Mouse (Mus musculus) limb, embryonic 13.5 days (tissue): Measurements from ENCODE around the gene Sympk. TPM values are rescaled to one million over a fixed set of nuclear protein-coding genes. Genes with fewer than 3 reads are reported as not detected.

ENCODE experiments used
- ATAC-seq: fragments of 200-750 bp; cut with Nextera tagmentation; 2 replicates; pipeline ENCODE4 v1.8.0; 2017; ENCODE audit warnings: low read depth, moderate number of reproducible peaks, moderate TSS enrichment; ENCODE audit not compliant: low FRiP score
- H3K27ac ChIP-seq: fragments of 300-500 bp; sonication (generic); 2 replicates; pipeline ENCODE4 v1.5.1; 2015; ENCODE audit warnings: inconsistent platforms, mild to moderate bottlenecking, moderate library complexity
- H3K27me3 ChIP-seq: fragments of 300-500 bp; sonication (generic); 2 replicates; pipeline ENCODE4 v1.6.1; 2015; ENCODE audit warnings: mild to moderate bottlenecking, inconsistent platforms
- H3K36me3 ChIP-seq: fragments of 300-500 bp; sonication (generic); 2 replicates; pipeline ENCODE4 v1.6.1; 2015; ENCODE audit warnings: inconsistent platforms, mild to moderate bottlenecking, moderate library complexity
- H3K4me1 ChIP-seq: fragments of 300-500 bp; sonication (generic); 2 replicates; pipeline ENCODE4 v1.6.1; 2015; ENCODE audit warnings: inconsistent platforms
- H3K4me2 ChIP-seq: fragments of 300-500 bp; sonication (generic); replicated peaks from 2 replicates; pipeline ENCODE4 v1.6.1; 2015; ENCODE audit warnings: inconsistent platforms, mild to moderate bottlenecking, moderate library complexity
- H3K4me3 ChIP-seq: fragments of 300-500 bp; sonication (generic); 2 replicates; pipeline ENCODE4 v1.5.1; 2015; ENCODE audit warnings: moderate library complexity, mild to moderate bottlenecking, inconsistent platforms
- H3K9ac ChIP-seq: fragments of 300-500 bp; sonication (generic); 2 replicates; pipeline ENCODE4 v1.6.1; 2015; ENCODE audit warnings: mild to moderate bottlenecking, inconsistent platforms
- H3K9me3 ChIP-seq: fragments of 300-500 bp; sonication (generic); 2 replicates; pipeline ENCODE4 v1.6.1; 2016; ENCODE audit warnings: inconsistent platforms
- WGBS: fragments of 180-500 bp; shearing (Covaris S2); methylation state at CpG from one replicate; pipeline ENCODE4 v1.1.7; 2015; 5-methylcytosine and 5-hydroxymethylcytosine counted together
- polyA plus RNA-seq: library from polyadenylated mRNA; unstranded; fragments of >200 nt; fragmentation: Nextera tagmentation; extraction: Ambion mirVana; gene quantifications from 2 replicates; pipeline ENCODE4 v1.2.1, GENCODE M21; 2015

Gene Sympk
- polyA plus RNA-seq, 1 experiment from 2014 or later: 37.8 TPM

GRCm38 (mm10) chr7:19012025-19012621 is 12.1 kb upstream of the Sympk start:
- Histone ChIP-seq H3K9ac (peak overlapping the region; percentile 73), H3K9me3 (no peaks in the 10 kb centered on the region), H3K4me3 (peak overlapping the region; percentile 41), H3K36me3 (peaks cover 8% of the 10 kb centered on the region), H3K27ac (peak overlapping the region; percentile 74), H3K27me3 (no peaks in the 10 kb centered on the region), H3K4me2 (peak overlapping the region; percentile 73), H3K4me1 (peaks cover 33% of the 10 kb centered on the region)
- 1% methylated on average over 30 of the region's 31 CpGs for WGBS
- ATAC-seq: peak; percentile 45

GRCm38 (mm10) chr7:19012882-19013281 is 11.3 kb upstream of the Sympk start:
- Histone ChIP-seq H3K9me3 (no peaks in the 10 kb centered on the region), H3K27ac (peak overlapping the region; percentile 74; the same call in 1 of the 2 replicates), H3K27me3 (no peaks in the 10 kb centered on the region), H3K4me2 (peak overlapping the region; percentile 73; the same call in 1 of the 2 replicates), H3K4me3 (peak overlapping the region; percentile 41; the same call in 1 of the 2 replicates), H3K9ac (no peak overlapping the region), H3K4me1 (peaks cover 26% of the 10 kb centered on the region), H3K36me3 (no peaks in the 10 kb centered on the region; the same call in 1 of the 2 replicates)
- 29% methylated on average over 2 of the region's 2 CpGs for WGBS
- no peak for ATAC-seq

- H3K27me3 ChIP-seq: peaks cover under 1% of the 10 kb centered on the region; the same call in 1 of the 2 replicates
- H3K4me3 ChIP-seq: no peak overlapping the region
- no peak overlapping the region for H3K9ac ChIP-seq
- WGBS: 73% methylated on average over 15 of the region's 15 CpGs
- ATAC-seq: no peak
- no peaks in the 10 kb centered on the region for H3K36me3 ChIP-seq
- no peaks in the 10 kb centered on the region for H3K9me3 ChIP-seq
- no peak overlapping the region for H3K4me2 ChIP-seq
- no peak overlapping the region for H3K27ac ChIP-seq
- peaks cover 19% of the 10 kb centered on the region for H3K4me1 ChIP-seq
These were observed 9.7 kb upstream of the Sympk start for GRCm38 (mm10) chr7:19014452-19014851.

GRCm38 (mm10) chr7:19016042-19016441 is 8.1 kb upstream of the Sympk start:
- Histone ChIP-seq H3K9ac (no peak overlapping the region), H3K9me3 (no peaks in the 10 kb centered on the region), H3K4me2 (no peak overlapping the region), H3K27me3 (peaks cover 15% of the 10 kb centered on the region), H3K36me3 (no peaks in the 10 kb centered on the region), H3K27ac (no peak overlapping the region), H3K4me3 (no peak overlapping the region), H3K4me1 (peaks cover 19% of the 10 kb centered on the region)
- 85% methylated on average over 4 of the region's 4 CpGs for WGBS
- no peak for ATAC-seq

- H3K36me3 ChIP-seq: no peaks in the 10 kb centered on the region
- H3K27me3 ChIP-seq: peaks cover 34% of the 10 kb centered on the region
- no peaks in the 10 kb centered on the region for H3K9me3 ChIP-seq
- H3K27ac ChIP-seq: no peak overlapping the region
- peaks cover 9% of the 10 kb centered on the region; the same call in 1 of the 2 replicates for H3K4me1 ChIP-seq
- no peak overlapping the region for H3K4me3 ChIP-seq
- no peak overlapping the region for H3K4me2 ChIP-seq
- 85% methylated on average over 7 of the region's 7 CpGs for WGBS
- no peak overlapping the region for H3K9ac ChIP-seq
- ATAC-seq: no peak
These were observed 6.3 kb upstream of the Sympk start for GRCm38 (mm10) chr7:19017909-19018308.

- Histone ChIP-seq H3K27ac (no peak overlapping the region), H3K9ac (no peak overlapping the region; the same call in 1 of the 2 replicates), H3K36me3 (no peaks in the 10 kb centered on the region), H3K4me3 (no peak overlapping the region), H3K27me3 (peaks cover 44% of the 10 kb centered on the region), H3K9me3 (no peaks in the 10 kb centered on the region), H3K4me2 (peak overlapping the region; percentile 93; the same call in 1 of the 2 replicates), H3K4me1 (peaks cover 27% of the 10 kb centered on the region)
- ATAC-seq: no peak
- WGBS: 17% methylated on average over 8 of the region's 8 CpGs
These were observed 3.1 kb upstream of the Sympk start for GRCm38 (mm10) chr7:19021048-19021447.

GRCm38 (mm10) chr7:19022189-19022958 is 1.8 kb upstream of the Sympk start:
- Histone ChIP-seq H3K4me3 (peak overlapping the region; percentile 84), H3K4me1 (peaks cover 28% of the 10 kb centered on the region), H3K4me2 (peak overlapping the region; percentile 93), H3K27me3 (peaks cover 44% of the 10 kb centered on the region), H3K27ac (no peak overlapping the region), H3K9me3 (no peaks in the 10 kb centered on the region), H3K9ac (0 out of 2 replicates have a peak overlapping the region, but pooled peaks have one; percentile 61), H3K36me3 (no peaks in the 10 kb centered on the region)
- WGBS: 52% methylated on average over 18 of the region's 18 CpGs
- no peak for ATAC-seq

GRCm38 (mm10) chr7:19023357-19023814 is 791 bp upstream of the Sympk start, which contains the start of gene Foxa3:
Foxa3 (minus strand) TSS chr7:19023538.
- no peak within 1 kb of the TSS for H3K27ac ChIP-seq
- H3K9ac ChIP-seq: peak within 1 kb of the TSS; percentile 97
- peak within 1 kb of the TSS; percentile 93 for H3K4me2 ChIP-seq
- peak within 1 kb of the TSS; percentile 84 for H3K4me3 ChIP-seq
- 3% methylated on average over 26 of the region's 30 CpGs for WGBS
- H3K9me3 ChIP-seq: no peaks in the 10 kb centered on the region
- H3K4me1 ChIP-seq: peaks cover 28% of the 10 kb centered on the region
- no peaks in the 10 kb centered on the region for H3K36me3 ChIP-seq
- peak; percentile 19 for ATAC-seq
- H3K27me3 ChIP-seq: peaks cover 44% of the 10 kb centered on the region

GRCm38 (mm10) chr7:19024581-19025255 is 541 bp downstream of the Sympk start:
- Histone ChIP-seq H3K4me3 (peak overlapping the region; percentile 84), H3K27me3 (peaks cover 41% of the 10 kb centered on the region), H3K27ac (0 out of 2 replicates have a peak overlapping the region, but pooled peaks have one; percentile 12), H3K4me2 (peak overlapping the region; percentile 93), H3K4me1 (peaks cover 28% of the 10 kb centered on the region), H3K9ac (peak overlapping the region; percentile 97), H3K9me3 (no peaks in the 10 kb centered on the region), H3K36me3 (peaks cover 13% of the 10 kb centered on the region)
- peak; percentile 52 for ATAC-seq
- WGBS: 1% methylated on average over 25 of the region's 36 CpGs

GRCm38 (mm10) chr7:19028067-19028466 is 3.9 kb downstream of the Sympk start:
- no peak overlapping the region for H3K4me2 ChIP-seq
- peaks cover 46% of the 10 kb centered on the region for H3K36me3 ChIP-seq
- peaks cover 9% of the 10 kb centered on the region for H3K27me3 ChIP-seq
- H3K4me1 ChIP-seq: peaks cover 22% of the 10 kb centered on the region
- H3K4me3 ChIP-seq: no peak overlapping the region
- no peak for ATAC-seq
- H3K9me3 ChIP-seq: no peaks in the 10 kb centered on the region
- H3K27ac ChIP-seq: no peak overlapping the region
- H3K9ac ChIP-seq: no peak overlapping the region

GRCm38 (mm10) chr7:19029084-19029653 is 5.0 kb downstream of the Sympk start:
- peaks cover 54% of the 10 kb centered on the region for H3K36me3 ChIP-seq

More at GRCm38 (mm10) chr7:19029084-19029653, 5.0 kb downstream of the Sympk start:
- no peaks in the 10 kb centered on the region for H3K9me3 ChIP-seq
- no peak overlapping the region for H3K27ac ChIP-seq
- WGBS: 62% methylated on average over 6 of the region's 6 CpGs
- ATAC-seq: no peak; the same call in 1 of the 2 replicates
- no peaks in the 10 kb centered on the region for H3K27me3 ChIP-seq
- H3K4me3 ChIP-seq: no peak overlapping the region
- H3K4me2 ChIP-seq: no peak overlapping the region
- H3K9ac ChIP-seq: no peak overlapping the region
- H3K4me1 ChIP-seq: peaks cover 14% of the 10 kb centered on the region
